Mouse (Mus musculus) heart, embryonic 13.5 days (tissue): ENCODE data around the gene Usp37. TPM values are rescaled to one million over a fixed set of nuclear protein-coding genes. Genes with fewer than 3 reads are reported as not detected.
"Not testable (repeated sequence)": the region's sequence is repeated elsewhere in the genome, so short reads cannot be mapped to it uniquely, and the experiment has no call there.

ENCODE experiments used
- ATAC-seq: fragments of 200-750 bp; cut with Nextera tagmentation; 2 replicates; pipeline ENCODE4 v1.8.0; 2017; ENCODE audit warnings: moderate TSS enrichment; ENCODE audit not compliant: insufficient number of reproducible peaks, low FRiP score, low TSS enrichment; ENCODE audit errors: extremely low read depth
- H3K27ac ChIP-seq: fragments of 300-500 bp; sonication (generic); replicated peaks from 2 replicates; pipeline ENCODE4 v1.5.1; 2015; ENCODE audit warnings: moderate library complexity, mild to moderate bottlenecking, inconsistent platforms
- H3K27me3 ChIP-seq: fragments of 300-500 bp; sonication (generic); replicated peaks from 2 replicates; pipeline ENCODE4 v1.6.1; 2015; ENCODE audit warnings: mild to moderate bottlenecking, inconsistent platforms
- H3K36me3 ChIP-seq: fragments of 300-500 bp; sonication (generic); 2 replicates; pipeline ENCODE4 v1.6.1; 2015; ENCODE audit warnings: mild to moderate bottlenecking, inconsistent platforms
- H3K4me1 ChIP-seq: fragments of 300-500 bp; sonication (generic); 2 replicates; pipeline ENCODE4 v1.6.1; 2015; ENCODE audit warnings: inconsistent platforms
- H3K4me2 ChIP-seq: fragments of 300-500 bp; sonication (generic); 2 replicates; pipeline ENCODE4 v1.6.1; 2015; ENCODE audit warnings: inconsistent platforms, mild to moderate bottlenecking, moderate library complexity
- H3K4me3 ChIP-seq: fragments of 300-500 bp; sonication (generic); 2 replicates; pipeline ENCODE4 v1.5.1; 2015; ENCODE audit warnings: moderate library complexity, mild to moderate bottlenecking, inconsistent platforms
- H3K9ac ChIP-seq: fragments of 300-500 bp; sonication (generic); 2 replicates; pipeline ENCODE4 v1.6.1; 2015; ENCODE audit warnings: inconsistent platforms, mild to moderate bottlenecking, moderate library complexity
- H3K9me3 ChIP-seq: fragments of 300-500 bp; sonication (generic); 2 replicates; pipeline ENCODE4 v1.6.1; 2016; ENCODE audit warnings: inconsistent platforms
- WGBS: fragments of 180-500 bp; shearing (Covaris S2); methylation state at CpG from one replicate; pipeline ENCODE4 v1.1.7; 2015; ENCODE audit warnings: mixed read lengths; 5-methylcytosine and 5-hydroxymethylcytosine counted together
- polyA plus RNA-seq: library from polyadenylated mRNA; unstranded; fragments of >200 nt; fragmentation: Nextera tagmentation; extraction: Ambion mirVana; gene quantifications from 2 replicates; pipeline ENCODE4 v1.2.1, GENCODE M21; 2015

The Usp37 gene
- polyA plus RNA-seq, 1 experiment from 2014 or later, result 19.1 TPM

DNA sequence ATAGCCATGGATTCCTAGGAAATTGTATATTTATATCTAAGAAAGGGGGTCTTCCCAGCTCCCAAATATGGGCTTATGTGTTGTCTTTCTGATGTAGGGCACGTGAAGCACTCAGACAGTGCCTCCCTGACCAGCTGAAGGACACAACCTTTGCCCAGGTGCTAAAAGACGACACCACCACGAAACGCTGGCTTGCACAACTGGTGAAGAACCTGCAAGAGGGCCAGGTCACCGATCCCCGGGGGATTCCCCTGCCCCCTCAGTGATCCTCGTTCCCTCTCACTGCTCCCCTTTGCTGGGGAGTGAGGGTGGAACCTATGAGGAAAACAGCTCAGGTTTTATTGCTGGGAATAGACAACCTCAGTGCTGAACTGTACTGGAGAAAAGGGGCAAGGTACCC, 15.5 kb downstream of the Usp37 start:
- H3K4me1 ChIP-seq, result no peaks in the 10 kb centered on the region
- peaks cover 93% of the 10 kb centered on the region for H3K36me3 ChIP-seq
- no peak for ATAC-seq
- no peaks in the 10 kb centered on the region for H3K27me3 ChIP-seq
- no peak overlapping the region for H3K9ac ChIP-seq
- no peak overlapping the region for H3K4me2 ChIP-seq
- no peak overlapping the region for H3K27ac ChIP-seq
- 93% methylated on average over 7 of the region's 7 CpGs for whole genome bisulfite sequencing
- H3K9me3 ChIP-seq, result no peaks in the 10 kb centered on the region
- no peak overlapping the region for H3K4me3 ChIP-seq

DNA sequence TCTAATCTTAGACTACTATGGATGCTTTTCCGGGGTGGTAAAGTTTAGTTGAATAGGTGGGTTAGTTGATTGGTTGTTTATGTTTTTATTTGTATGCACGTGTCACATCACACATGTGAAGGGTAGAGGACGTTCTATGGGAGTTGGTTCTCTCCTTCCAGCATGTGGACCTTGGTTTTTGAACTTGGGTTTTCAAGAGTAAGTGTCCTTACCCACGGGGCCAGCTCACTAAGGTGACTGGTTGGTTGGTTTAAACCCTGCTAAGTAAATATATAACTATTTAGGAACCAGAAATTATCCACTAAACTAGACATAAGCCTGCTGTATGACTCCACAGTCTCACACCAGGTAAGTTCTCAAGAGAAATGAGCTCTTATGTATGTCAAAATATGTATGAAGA, 19.3 kb downstream of the Usp37 start:
- Histone ChIP-seq H3K9ac (no peak overlapping the region), H3K4me1 (no peaks in the 10 kb centered on the region), H3K4me3 (no peak overlapping the region), H3K27ac (no peak overlapping the region), H3K4me2 (no peak overlapping the region), H3K36me3 (peaks cover 96% of the 10 kb centered on the region), H3K9me3 (no peaks in the 10 kb centered on the region), H3K27me3 (no peaks in the 10 kb centered on the region)
- 85% methylated on average over 4 of the region's 4 CpGs for WGBS
- ATAC-seq, result no peak

DNA sequence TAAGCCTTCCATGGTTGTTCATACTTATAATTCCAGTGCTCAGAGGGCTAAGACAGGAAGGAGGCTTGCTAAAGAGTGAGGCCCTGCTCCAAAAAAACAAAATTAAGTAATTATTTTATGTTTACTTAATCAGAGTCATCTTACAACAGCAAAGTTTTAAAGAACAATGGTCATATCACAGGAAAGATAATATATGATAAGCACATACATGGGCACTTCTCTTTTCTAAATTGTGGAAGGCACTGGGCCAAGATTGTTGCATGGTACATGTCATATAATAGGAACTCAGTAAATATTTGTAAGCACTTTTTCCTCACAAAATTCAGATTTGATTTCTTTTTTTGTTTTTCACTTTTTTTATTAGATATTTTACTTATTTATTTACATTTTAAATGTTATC, 24.2 kb downstream of the Usp37 start:
- Histone ChIP-seq H3K27ac (no peak overlapping the region), H3K36me3 (peaks cover 69% of the 10 kb centered on the region), H3K4me2 (no peak overlapping the region), H3K4me1 (no peaks in the 10 kb centered on the region), H3K9ac (no peak overlapping the region), H3K27me3 (no peaks in the 10 kb centered on the region), H3K4me3 (no peak overlapping the region), H3K9me3 (no peaks in the 10 kb centered on the region)
- ATAC-seq, result no peak

DNA sequence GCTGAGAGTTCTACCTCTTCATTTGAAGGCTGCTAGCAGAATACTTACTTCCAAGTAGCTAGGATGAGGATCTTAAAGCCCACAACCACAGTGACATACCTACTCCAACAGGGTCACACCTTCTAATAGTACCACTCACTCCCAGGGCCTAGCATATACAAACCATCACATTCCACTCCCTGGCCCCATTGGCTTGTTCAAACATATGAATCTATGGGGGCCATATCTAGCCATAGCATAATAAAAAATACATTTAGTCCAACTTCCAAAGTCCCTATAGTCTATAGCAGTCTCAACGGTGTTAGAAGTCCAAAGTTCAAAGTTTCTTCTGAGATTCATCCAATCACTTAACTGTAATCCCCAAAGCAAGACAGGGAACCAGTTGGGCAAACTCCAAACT, 31.1 kb downstream of the Usp37 start:
- 97% methylated on average over 1 of the region's 1 CpGs for WGBS
- not testable (repeated sequence) for H3K27ac ChIP-seq, H3K27me3 ChIP-seq, H3K9me3 ChIP-seq, H3K4me2 ChIP-seq, H3K4me3 ChIP-seq, ATAC-seq, H3K9ac ChIP-seq
- Histone ChIP-seq H3K4me1 (peaks cover 18% of the 10 kb centered on the region), H3K36me3 (peaks cover 40% of the 10 kb centered on the region)

DNA sequence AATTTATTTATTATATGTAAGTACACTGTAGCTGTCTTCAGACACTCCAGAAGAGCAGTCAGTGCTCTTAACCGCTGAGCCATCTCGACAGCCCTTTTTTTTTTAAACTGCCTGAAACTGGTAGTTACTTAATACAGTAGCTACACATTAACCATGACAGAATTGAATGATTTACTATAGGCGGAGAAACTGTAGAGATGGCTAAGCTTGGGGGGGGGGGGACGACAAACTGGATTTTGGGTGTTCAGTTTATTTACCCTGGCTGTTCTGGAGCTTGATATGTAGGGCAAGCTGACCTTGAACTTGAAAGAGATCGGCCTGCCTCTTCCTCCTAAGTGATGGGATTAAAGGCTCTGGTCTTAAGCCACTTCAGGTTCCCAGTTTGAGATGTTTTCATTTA, 32.8 kb downstream of the Usp37 start:
- H3K27me3 ChIP-seq, result no peaks in the 10 kb centered on the region
- no peak overlapping the region for H3K4me3 ChIP-seq
- H3K27ac ChIP-seq, result no peak overlapping the region
- H3K4me2 ChIP-seq, result no peak overlapping the region
- no peak for ATAC-seq
- H3K36me3 ChIP-seq, result peaks cover 35% of the 10 kb centered on the region
- H3K9me3 ChIP-seq, result no peaks in the 10 kb centered on the region
- H3K4me1 ChIP-seq, result peaks cover 30% of the 10 kb centered on the region
- H3K9ac ChIP-seq, result no peak overlapping the region
- WGBS, result 94% methylated on average over 5 of the region's 5 CpGs

DNA sequence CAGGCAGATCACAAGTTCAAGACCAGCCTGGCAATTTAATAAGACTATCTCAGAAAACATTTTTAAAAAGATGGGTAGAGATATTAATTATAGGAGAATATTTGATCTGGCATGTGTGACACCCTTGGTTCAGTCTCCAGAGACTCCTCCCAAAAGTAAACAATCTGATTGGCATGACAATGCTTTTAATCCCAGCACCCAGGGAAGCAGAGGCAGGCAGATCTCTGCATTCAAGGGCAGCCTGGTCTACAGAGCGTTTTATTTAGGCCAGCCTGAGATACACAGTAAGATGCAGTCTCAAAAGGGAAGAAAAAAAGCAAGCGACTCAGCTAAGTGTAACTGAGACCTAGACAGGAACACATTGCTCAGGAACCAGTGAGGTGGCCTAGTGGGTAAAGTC, 36.3 kb downstream of the Usp37 start:
- H3K27ac ChIP-seq, result no peak overlapping the region
- no peaks in the 10 kb centered on the region for H3K9me3 ChIP-seq
- peak overlapping the region; percentile 83; the same call in 1 of the 2 replicates for H3K4me3 ChIP-seq
- ATAC-seq, result no peak
- peaks cover 23% of the 10 kb centered on the region for H3K36me3 ChIP-seq
- H3K9ac ChIP-seq, result peak overlapping the region; percentile 93
- WGBS, result 95% methylated on average over 2 of the region's 2 CpGs
- no peaks in the 10 kb centered on the region for H3K27me3 ChIP-seq
- H3K4me1 ChIP-seq, result peaks cover 41% of the 10 kb centered on the region
- peak overlapping the region; percentile 83 for H3K4me2 ChIP-seq

DNA sequence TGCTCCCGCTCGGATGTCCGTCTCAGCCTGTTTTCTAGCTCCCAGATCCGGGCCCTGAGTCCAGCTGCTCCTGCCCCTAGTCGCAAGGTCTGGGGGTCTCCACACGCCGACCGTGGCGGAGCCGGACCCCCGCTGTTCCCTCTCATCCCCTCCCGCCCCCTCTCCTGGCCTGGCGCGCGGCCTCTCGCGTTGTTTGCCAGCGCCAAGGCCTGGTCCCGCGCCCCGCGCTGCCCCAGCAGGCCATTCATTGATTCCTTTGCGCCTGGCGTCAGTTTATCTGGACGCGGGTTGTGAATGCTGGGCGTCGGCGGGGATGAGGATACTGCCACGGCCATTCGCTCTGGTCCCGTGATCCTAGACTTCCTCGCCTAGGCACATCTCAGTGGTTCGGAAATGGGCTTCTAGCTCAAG, 37.6 kb downstream of the Usp37 start:
- no peaks in the 10 kb centered on the region for H3K27me3 ChIP-seq
- H3K27ac ChIP-seq, result peak overlapping the region; percentile 94
- peaks cover 17% of the 10 kb centered on the region for H3K36me3 ChIP-seq
- peak overlapping the region; percentile 93 for H3K9ac ChIP-seq
- peak overlapping the region; percentile 83 for H3K4me2 ChIP-seq
- peaks cover 41% of the 10 kb centered on the region for H3K4me1 ChIP-seq
- 1% methylated on average over 34 of the region's 34 CpGs for WGBS
- ATAC-seq, result no peak
- H3K4me3 ChIP-seq, result peak overlapping the region; percentile 83
- H3K9me3 ChIP-seq, result no peaks in the 10 kb centered on the region

DNA sequence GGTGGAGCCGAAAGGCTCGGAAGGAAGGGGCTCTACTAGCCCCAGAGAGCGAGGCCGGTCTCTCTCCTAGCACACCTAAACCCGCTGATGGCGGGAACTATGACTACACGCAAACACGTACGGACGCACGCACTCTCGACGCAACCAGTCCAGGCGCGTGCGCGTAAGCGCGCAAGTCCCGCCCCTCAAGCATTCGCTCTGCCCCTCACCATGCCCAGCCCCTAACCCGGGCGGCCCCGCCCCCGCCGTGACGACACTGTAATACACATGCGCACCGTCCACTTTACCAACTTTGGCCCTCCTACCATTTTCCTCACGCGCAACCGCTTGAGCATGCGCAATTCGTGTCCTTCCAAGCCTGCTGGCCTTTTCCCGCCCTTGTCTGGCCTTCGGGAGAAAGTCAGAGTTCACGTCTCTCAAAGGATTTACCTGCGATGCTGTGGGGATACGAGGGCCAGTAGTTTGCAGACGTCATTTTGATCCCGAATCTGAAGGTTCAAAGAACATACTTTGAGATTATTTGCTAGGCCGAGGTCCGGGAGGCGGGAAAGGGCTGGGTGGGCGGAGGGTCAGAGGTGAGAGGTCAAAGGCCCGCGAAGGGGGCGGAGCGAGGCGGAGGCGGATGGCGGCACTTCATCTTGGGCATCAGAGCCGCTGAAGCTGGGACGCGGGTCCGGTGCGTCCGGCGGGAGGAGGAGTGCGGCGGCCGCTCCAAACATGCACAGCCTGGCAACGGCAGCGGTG, 38.2 kb downstream of the Usp37 start, which contains the start of gene Cnot9:
TSS of gene Cnot9 (plus strand) at position 338 of the 744 bp plus-strand sequence.
- peaks cover 41% of the 10 kb centered on the region for H3K4me1 ChIP-seq
- H3K4me2 ChIP-seq, result peak within 1 kb of the TSS; percentile 92
- peak within 1 kb of the TSS; percentile 93 for H3K9ac ChIP-seq
- H3K9me3 ChIP-seq, result no peaks in the 10 kb centered on the region
- peaks cover 13% of the 10 kb centered on the region for H3K36me3 ChIP-seq
- peak within 1 kb of the TSS; percentile 83 for H3K4me3 ChIP-seq
- ATAC-seq, result peak; percentile 99
- H3K27ac ChIP-seq, result peak within 1 kb of the TSS; percentile 94
- under 1% methylated on average over 63 of the region's 64 CpGs for WGBS
- H3K27me3 ChIP-seq, result no peaks in the 10 kb centered on the region

DNA sequence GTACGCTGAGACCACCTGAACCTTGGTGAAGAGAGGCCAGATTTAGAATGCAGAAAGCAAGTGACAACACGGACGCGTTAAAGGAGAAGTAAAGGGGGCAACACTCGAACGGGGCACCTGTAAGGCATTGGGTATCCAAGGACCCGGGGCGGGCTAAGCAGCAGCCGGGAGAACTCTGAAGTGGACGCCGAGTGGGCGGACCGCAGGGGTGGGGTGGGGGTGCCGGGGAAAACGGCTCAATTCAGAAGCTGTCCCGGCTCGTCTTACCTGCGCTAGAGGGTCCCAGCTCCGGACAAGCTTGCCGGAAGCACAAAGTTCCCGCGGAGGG, 38.7 kb downstream of the Usp37 start:
- under 1% methylated on average over 22 of the region's 22 CpGs for WGBS

DNA sequence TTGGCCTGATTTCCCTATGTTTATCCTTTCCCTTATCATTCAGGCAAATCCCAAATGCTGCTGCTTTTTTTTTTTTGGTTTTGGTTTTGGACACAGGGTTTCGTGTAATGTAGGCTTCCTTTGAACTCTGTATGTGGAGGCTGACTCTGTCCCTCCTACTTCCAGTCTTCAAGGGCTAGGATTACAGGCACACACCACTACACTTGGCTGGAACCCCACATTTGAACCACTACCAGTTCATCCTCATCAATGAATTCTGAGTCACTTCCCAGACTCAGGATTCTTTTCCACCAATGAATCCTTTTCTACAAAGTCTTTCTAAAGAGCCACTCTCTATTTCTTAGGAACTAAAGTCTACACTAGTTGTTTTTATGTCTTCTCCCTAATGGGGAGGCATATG, 43.0 kb downstream of the Usp37 start:
- no peaks in the 10 kb centered on the region for H3K27me3 ChIP-seq
- ATAC-seq, result no peak
- H3K9ac ChIP-seq, result no peak overlapping the region
- peaks cover 11% of the 10 kb centered on the region for H3K4me1 ChIP-seq
- no peak overlapping the region for H3K27ac ChIP-seq
- H3K36me3 ChIP-seq, result peaks cover 16% of the 10 kb centered on the region; the same call in 1 of the 2 replicates
- H3K9me3 ChIP-seq, result no peaks in the 10 kb centered on the region
- no peak overlapping the region for H3K4me2 ChIP-seq
- 72% methylated on average over 1 of the region's 1 CpGs for WGBS
- no peak overlapping the region for H3K4me3 ChIP-seq

More for the DNA sequence above, 38.7 kb downstream of the Usp37 start:
- Histone ChIP-seq H3K27ac (peak overlapping the region; percentile 70; the same call in 1 of the 2 replicates), H3K4me1 (peaks cover 41% of the 10 kb centered on the region), H3K4me3 (peak overlapping the region; percentile 83), H3K27me3 (no peaks in the 10 kb centered on the region), H3K4me2 (peak overlapping the region; percentile 92), H3K9ac (peak overlapping the region; percentile 93), H3K36me3 (peaks cover 10% of the 10 kb centered on the region; the same call in 1 of the 2 replicates), H3K9me3 (no peaks in the 10 kb centered on the region)
- ATAC-seq, result peak; percentile 30

DNA sequence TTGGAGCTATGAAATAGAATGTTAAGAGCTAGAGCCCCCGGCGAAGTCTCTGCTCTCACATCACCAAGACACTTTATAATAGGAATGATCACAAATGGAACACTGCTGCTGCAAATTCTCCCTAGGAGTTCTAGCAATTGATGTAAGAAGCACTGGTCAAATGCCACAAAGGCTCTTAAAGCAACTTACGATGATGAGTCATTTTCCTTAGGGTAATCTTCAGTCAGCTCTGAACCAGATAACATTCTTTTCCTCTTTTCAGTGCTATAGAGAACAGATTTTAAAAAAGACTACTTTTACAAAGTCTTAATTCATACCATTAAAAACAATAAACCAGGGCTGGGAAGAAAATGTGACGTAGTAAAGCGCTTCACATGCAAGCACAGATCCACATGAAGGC, 58.3 kb downstream of the Usp37 start:
- H3K4me2 ChIP-seq, result no peak overlapping the region
- no peak overlapping the region for H3K9ac ChIP-seq
- 91% methylated on average over 5 of the region's 5 CpGs for WGBS
- ATAC-seq, result no peak
- no peak overlapping the region for H3K4me3 ChIP-seq
- H3K27me3 ChIP-seq, result no peaks in the 10 kb centered on the region
- no peak overlapping the region for H3K27ac ChIP-seq
- H3K36me3 ChIP-seq, result peaks cover 85% of the 10 kb centered on the region
- no peaks in the 10 kb centered on the region for H3K4me1 ChIP-seq
- no peaks in the 10 kb centered on the region for H3K9me3 ChIP-seq

DNA sequence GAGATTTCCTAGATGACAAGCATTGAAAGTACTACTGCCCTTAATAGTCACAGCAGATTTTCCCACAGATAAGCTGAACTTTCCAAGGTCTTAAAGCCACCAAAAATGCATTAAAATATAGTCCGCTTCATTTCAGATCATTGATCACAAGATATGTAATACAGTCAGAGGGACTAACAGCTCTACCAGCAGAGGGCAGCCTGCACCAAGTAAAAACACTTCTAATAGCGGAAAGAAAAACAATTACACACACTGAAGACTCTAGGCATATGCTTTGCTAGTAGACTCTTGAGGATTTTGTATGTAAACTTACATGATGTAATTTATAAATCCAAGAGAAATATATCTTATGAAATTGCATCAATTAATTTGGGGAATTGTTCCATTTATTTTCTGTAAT, 83.8 kb downstream of the Usp37 start:
- H3K27me3 ChIP-seq, result no peaks in the 10 kb centered on the region
- H3K27ac ChIP-seq, result no peak overlapping the region
- no peaks in the 10 kb centered on the region for H3K4me1 ChIP-seq
- no peak for ATAC-seq
- H3K36me3 ChIP-seq, result peaks cover 76% of the 10 kb centered on the region
- H3K9me3 ChIP-seq, result no peaks in the 10 kb centered on the region
- 77% methylated on average over 2 of the region's 2 CpGs for WGBS
- H3K4me2 ChIP-seq, result no peak overlapping the region
- no peak overlapping the region for H3K4me3 ChIP-seq
- no peak overlapping the region for H3K9ac ChIP-seq
